Mouse (Mus musculus): ENCODE data around the gene Trim11. TPM values are rescaled to one million over a fixed set of nuclear protein-coding genes. Genes with fewer than 3 reads are reported as not detected.

Trim11 gene
- polyA plus RNA-seq, 1 experiment from 2014 or later = 8.9 TPM

DNA sequence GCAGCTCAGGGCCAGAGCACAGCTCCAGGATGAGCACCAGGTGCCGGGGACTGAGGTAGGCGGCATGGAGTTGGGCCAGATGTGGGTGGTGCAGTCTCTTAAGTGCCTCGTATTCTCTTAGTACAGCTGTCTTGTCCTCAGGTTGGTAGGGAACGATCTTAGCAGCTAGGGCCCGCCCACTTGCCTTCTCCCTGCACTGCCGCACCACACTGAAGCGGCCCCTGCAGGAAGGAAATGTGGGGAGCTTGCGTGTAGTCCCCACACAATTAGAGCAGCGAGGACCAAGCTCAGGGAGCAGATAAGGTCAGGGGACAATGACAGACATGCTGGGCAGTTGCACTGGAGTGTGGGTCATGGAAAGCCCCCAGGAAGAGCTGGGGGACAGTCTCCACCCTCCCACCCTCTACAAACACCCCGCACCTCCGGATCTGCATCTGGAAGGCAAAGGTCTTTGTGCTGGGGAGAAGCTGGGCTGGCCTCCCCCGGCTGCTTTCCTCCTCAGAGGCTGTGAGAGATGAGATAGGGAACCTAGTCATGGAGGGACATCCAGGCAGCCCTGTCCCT lies 18.0 kb downstream of the Trim11 start:
- H3K4me2 ChIP-seq = no peak overlapping the region
- WGBS (ENCODE audit: insufficient replicate concordance) = 13% methylated on average over 12 of the region's 12 CpGs

DNA sequence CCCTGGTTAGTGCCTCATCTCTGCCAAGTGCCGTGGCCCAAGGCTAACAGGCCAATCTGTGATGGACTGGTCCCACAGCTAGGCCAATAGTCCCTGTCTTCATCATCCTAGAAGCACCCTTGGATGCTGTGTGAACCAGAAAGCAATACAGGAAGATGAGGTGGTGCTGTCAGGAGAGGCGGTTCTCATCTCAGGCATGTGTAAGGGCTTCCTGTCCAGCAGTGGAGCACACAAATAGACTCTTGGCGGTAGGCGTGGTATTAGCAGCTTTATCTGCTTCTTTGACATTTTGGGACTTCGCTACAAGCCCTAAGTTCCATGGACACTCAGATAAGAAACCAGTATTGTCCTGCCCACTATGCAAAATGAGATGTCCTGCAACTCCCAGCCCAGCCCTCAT lies 19.6 kb downstream of the Trim11 start:
- no peak overlapping the region for H3K27ac ChIP-seq
- peaks cover 39% of the 10 kb centered on the region for H3K4me1 ChIP-seq (replicated peaks)
- peaks cover 25% of the 10 kb centered on the region for H3K27me3 ChIP-seq
- H3K4me2 ChIP-seq = no peak overlapping the region
- WGBS (ENCODE audit: insufficient replicate concordance) = 55% methylated on average over 5 of the region's 5 CpGs
- no peak overlapping the region for H3K4me3 ChIP-seq (replicated peaks)
- DNase-seq (no peak), ATAC-seq (ENCODE audit: low read depth) (no peak)
- H3K9me3 ChIP-seq (replicated peaks) = no peaks in the 10 kb centered on the region
- H3K36me3 ChIP-seq = no peaks in the 10 kb centered on the region
- H3K9ac ChIP-seq = no peak overlapping the region

More for the DNA sequence above, 18.0 kb downstream of the Trim11 start:
- no peak for DNase-seq
- H3K36me3 ChIP-seq = peaks cover 3% of the 10 kb centered on the region; the same call in 1 of the 2 replicates
- peaks cover 49% of the 10 kb centered on the region for H3K4me1 ChIP-seq (replicated peaks)
- H3K9ac ChIP-seq = no peak overlapping the region
- H3K9me3 ChIP-seq (replicated peaks) = no peaks in the 10 kb centered on the region
- H3K4me3 ChIP-seq (replicated peaks) = no peak overlapping the region
- H3K27ac ChIP-seq = no peak overlapping the region
- ATAC-seq (ENCODE audit: low read depth) = no peak
- H3K27me3 ChIP-seq = peaks cover 25% of the 10 kb centered on the region

- Histone ChIP-seq H3K27me3 (peaks cover 22% of the 10 kb centered on the region), H3K9me3 (replicated peaks) (no peaks in the 10 kb centered on the region), H3K9ac (no peak overlapping the region), H3K36me3 (no peaks in the 10 kb centered on the region), H3K4me1 (replicated peaks) (peaks cover 23% of the 10 kb centered on the region), H3K4me3 (replicated peaks) (no peak overlapping the region), H3K4me2 (no peak overlapping the region), H3K27ac (no peak overlapping the region)
- DNase-seq = no peak
- 27% methylated on average over 11 of the region's 11 CpGs for WGBS (ENCODE audit: insufficient replicate concordance)
- ATAC-seq (ENCODE audit: low read depth) = no peak
These were observed 21.3 kb downstream of the Trim11 start for GRCm38 (mm10) chr11:58999158-58999557.

- no peak overlapping the region for H3K4me2 ChIP-seq
- peaks cover 17% of the 10 kb centered on the region for H3K4me1 ChIP-seq (replicated peaks)
- H3K36me3 ChIP-seq = no peaks in the 10 kb centered on the region
- no peak overlapping the region for H3K9ac ChIP-seq
- peaks cover 15% of the 10 kb centered on the region for H3K27me3 ChIP-seq
- H3K27ac ChIP-seq = no peak overlapping the region
- no peak overlapping the region for H3K4me3 ChIP-seq (replicated peaks)
- 67% methylated on average over 6 of the region's 6 CpGs for WGBS (ENCODE audit: insufficient replicate concordance)
- no peaks in the 10 kb centered on the region for H3K9me3 ChIP-seq (replicated peaks)
- DNase-seq (no peak), ATAC-seq (ENCODE audit: low read depth) (no peak)
These were observed 21.9 kb downstream of the Trim11 start for GRCm38 (mm10) chr11:58999830-59000229.

- Histone ChIP-seq H3K4me2 (no peak overlapping the region), H3K4me3 (replicated peaks) (no peak overlapping the region), H3K27ac (no peak overlapping the region), H3K36me3 (no peaks in the 10 kb centered on the region), H3K9me3 (replicated peaks) (no peaks in the 10 kb centered on the region), H3K9ac (no peak overlapping the region), H3K4me1 (replicated peaks) (peaks cover 10% of the 10 kb centered on the region), H3K27me3 (peaks cover 7% of the 10 kb centered on the region)
- ATAC-seq (ENCODE audit: low read depth) = no peak
- 80% methylated on average over 21 of the region's 21 CpGs for WGBS (ENCODE audit: insufficient replicate concordance)
- no peak for DNase-seq
These were observed 22.7 kb downstream of the Trim11 start for GRCm38 (mm10) chr11:59000635-59001034.

- DNase-seq (no peak), ATAC-seq (ENCODE audit: low read depth) (no peak)
- H3K9me3 ChIP-seq (replicated peaks) = no peaks in the 10 kb centered on the region
- no peak overlapping the region for H3K27ac ChIP-seq
- H3K4me2 ChIP-seq = no peak overlapping the region
- H3K9ac ChIP-seq = no peak overlapping the region
- H3K4me3 ChIP-seq (replicated peaks) = no peak overlapping the region
- H3K27me3 ChIP-seq = no peaks in the 10 kb centered on the region
- H3K4me1 ChIP-seq (replicated peaks) = peaks cover 3% of the 10 kb centered on the region; the same call in 1 of the 2 replicates
- WGBS (ENCODE audit: insufficient replicate concordance) = 62% methylated on average over 7 of the region's 7 CpGs
- H3K36me3 ChIP-seq = no peaks in the 10 kb centered on the region
These were observed 24.6 kb downstream of the Trim11 start for GRCm38 (mm10) chr11:59002327-59003079.

DNA sequence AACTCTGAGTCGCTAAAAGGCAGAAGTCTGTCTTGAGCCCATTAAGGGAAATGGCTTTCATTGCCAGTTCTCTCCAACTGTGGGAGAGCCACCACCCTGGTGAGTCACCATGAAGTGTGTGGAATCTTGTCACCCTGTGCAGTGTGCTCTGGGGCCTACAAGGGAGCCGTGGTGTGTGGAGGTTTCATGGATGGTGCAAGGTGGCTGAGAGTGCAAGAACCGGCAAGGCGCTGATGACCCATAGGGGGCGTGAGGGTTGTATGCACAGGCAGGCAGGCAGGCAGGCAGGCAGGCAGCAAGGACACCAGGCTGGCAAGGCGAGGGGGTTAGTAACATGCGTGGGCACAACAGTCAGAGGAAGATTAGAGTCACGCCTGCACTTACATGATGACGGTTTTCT lies 37.2 kb downstream of the Trim11 start:
- Histone ChIP-seq H3K27ac (no peak overlapping the region), H3K27me3 (0 out of 2 replicates have a peak, but pooled peaks cover 3% of the 10 kb centered on the region), H3K36me3 (no peaks in the 10 kb centered on the region), H3K9me3 (replicated peaks) (no peaks in the 10 kb centered on the region), H3K9ac (no peak overlapping the region), H3K4me1 (replicated peaks) (no peaks in the 10 kb centered on the region), H3K4me3 (replicated peaks) (no peak overlapping the region), H3K4me2 (no peak overlapping the region)
- ATAC-seq (ENCODE audit: low read depth) (no peak), DNase-seq (no peak)
- WGBS (ENCODE audit: insufficient replicate concordance) = 32% methylated on average over 9 of the region's 9 CpGs

DNA sequence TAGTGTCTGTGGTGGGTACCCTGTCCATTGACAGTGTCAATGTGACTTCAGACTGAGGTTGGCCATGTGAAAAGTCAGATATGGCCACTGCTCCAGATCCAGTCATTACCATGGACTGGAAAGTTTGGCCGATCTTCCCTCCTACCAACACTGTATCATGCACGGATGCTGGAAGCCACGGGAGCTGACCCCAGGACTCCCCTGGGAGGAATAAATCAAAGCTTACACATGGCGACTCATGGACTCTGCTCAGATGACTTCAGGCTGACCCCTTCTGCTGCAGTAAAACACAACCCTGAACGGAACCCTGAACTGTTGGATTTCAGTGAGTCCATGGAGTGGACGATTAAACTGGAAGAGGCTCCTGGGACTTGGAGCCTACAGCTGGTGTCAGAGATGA lies 48.5 kb downstream of the Trim11 start:
- Histone ChIP-seq H3K4me3 (replicated peaks) (no peak overlapping the region), H3K27ac (no peak overlapping the region), H3K4me1 (replicated peaks) (no peaks in the 10 kb centered on the region), H3K27me3 (no peaks in the 10 kb centered on the region), H3K9me3 (replicated peaks) (no peaks in the 10 kb centered on the region), H3K4me2 (no peak overlapping the region), H3K9ac (no peak overlapping the region), H3K36me3 (no peaks in the 10 kb centered on the region)
- ATAC-seq (ENCODE audit: low read depth) (no peak), DNase-seq (no peak)
- WGBS (ENCODE audit: insufficient replicate concordance) = 70% methylated on average over 6 of the region's 6 CpGs

DNA sequence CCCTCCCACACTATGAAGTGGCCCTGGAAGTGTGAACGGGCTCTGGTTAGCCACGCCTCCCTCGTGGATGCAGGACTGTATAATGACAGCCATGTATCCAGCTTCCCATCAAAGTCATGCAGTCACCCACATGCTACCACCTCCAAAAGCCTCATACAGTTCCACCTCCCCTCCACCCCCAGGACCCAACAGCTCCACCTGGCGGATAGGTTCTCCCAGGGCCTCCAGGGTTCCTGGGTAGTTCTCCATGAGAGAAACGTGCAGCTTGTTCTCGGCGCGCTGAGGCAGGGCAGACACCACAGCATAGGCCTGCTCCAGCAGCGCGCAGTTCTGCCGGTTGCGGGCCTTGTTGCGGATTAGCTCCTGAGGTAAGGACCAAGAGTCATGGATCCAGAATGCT lies 51.1 kb downstream of the Trim11 start:
- Histone ChIP-seq H3K4me1 (replicated peaks) (no peaks in the 10 kb centered on the region), H3K4me3 (replicated peaks) (no peak overlapping the region), H3K27ac (no peak overlapping the region), H3K27me3 (no peaks in the 10 kb centered on the region), H3K9me3 (replicated peaks) (no peaks in the 10 kb centered on the region), H3K4me2 (no peak overlapping the region), H3K9ac (no peak overlapping the region), H3K36me3 (no peaks in the 10 kb centered on the region)
- ATAC-seq (ENCODE audit: low read depth) (no peak), DNase-seq (no peak)
- 77% methylated on average over 13 of the region's 13 CpGs for WGBS (ENCODE audit: insufficient replicate concordance)

Small RNA genes lying within 50 kb of the gene (microRNA-seq; reads per million reads assigned to microRNA genes)
- not detected for gene Gm44313

Other genes starting within 250 kb of the Trim11 start
- gene Olfr317, start 238.9 kb upstream of the Trim11 start, polyA plus RNA-seq (2015; fragmentation: Nextera tagmentation; extraction: Ambion mirVana) = not detected in 2 replicates
- not detected in 2 replicates for gene Olfr316, start 225.4 kb upstream of the Trim11 start, polyA plus RNA-seq (2015; fragmentation: Nextera tagmentation; extraction: Ambion mirVana)
- not detected in 2 replicates for gene Olfr315, start 204.9 kb upstream of the Trim11 start, polyA plus RNA-seq (2015; fragmentation: Nextera tagmentation; extraction: Ambion mirVana)
- gene Olfr314, start 195.1 kb upstream of the Trim11 start, polyA plus RNA-seq (2015; fragmentation: Nextera tagmentation; extraction: Ambion mirVana) = not detected in 2 replicates
- 0.49 TPM in 1 of 2 replicates, not detected in the other for gene Fam183b, start 176.1 kb upstream of the Trim11 start, polyA plus RNA-seq (2015; fragmentation: Nextera tagmentation; extraction: Ambion mirVana)
- gene Olfr313, start 163.1 kb upstream of the Trim11 start, polyA plus RNA-seq (2015; fragmentation: Nextera tagmentation; extraction: Ambion mirVana) = not detected in 2 replicates
- not detected in 2 replicates for gene Olfr312, start 148.9 kb upstream of the Trim11 start, polyA plus RNA-seq (2015; fragmentation: Nextera tagmentation; extraction: Ambion mirVana)
- not detected in 2 replicates for gene Olfr311, start 138.8 kb upstream of the Trim11 start, polyA plus RNA-seq (2015; fragmentation: Nextera tagmentation; extraction: Ambion mirVana)
- 1.3 and 2.2 TPM in 2 replicates for gene Gm12258, start 130.9 kb upstream of the Trim11 start, polyA plus RNA-seq (2015; fragmentation: Nextera tagmentation; extraction: Ambion mirVana)
- 2.3 and 3.0 TPM in 2 replicates for gene 2810021J22Rik, start 110.9 kb upstream of the Trim11 start, polyA plus RNA-seq (2015; fragmentation: Nextera tagmentation; extraction: Ambion mirVana)
- gene Zfp39, start 73.9 kb upstream of the Trim11 start, polyA plus RNA-seq (2015; fragmentation: Nextera tagmentation; extraction: Ambion mirVana) = 3.7 and 5.4 TPM in 2 replicates
- 11.2 and 12.5 TPM in 2 replicates for gene Btnl10, start 60.2 kb upstream of the Trim11 start, polyA plus RNA-seq (2015; fragmentation: Nextera tagmentation; extraction: Ambion mirVana)
- 125 and 130 TPM in 2 replicates for gene Rnf187, start 39.2 kb upstream of the Trim11 start, polyA plus RNA-seq (2015; fragmentation: Nextera tagmentation; extraction: Ambion mirVana)
- 5.5 and 6.3 TPM in 2 replicates for gene Hist3h2ba, start 29.2 kb upstream of the Trim11 start, polyA plus RNA-seq (2015; fragmentation: Nextera tagmentation; extraction: Ambion mirVana)
- gene Hist3h2a, start 23.4 kb upstream of the Trim11 start, polyA plus RNA-seq (2015; fragmentation: Nextera tagmentation; extraction: Ambion mirVana) = 12.3 and 13.7 TPM in 2 replicates
- 0.06 and 0.18 TPM in 2 replicates for gene Trim17, start 23.4 kb upstream of the Trim11 start, polyA plus RNA-seq (2015; fragmentation: Nextera tagmentation; extraction: Ambion mirVana)
- 0.23 and 0.35 TPM in 2 replicates for gene Obscn, start 158.3 kb downstream of the Trim11 start, polyA plus RNA-seq (2015; fragmentation: Nextera tagmentation; extraction: Ambion mirVana)
- 12.6 and 13.9 TPM in 2 replicates for gene Iba57, start 185.6 kb downstream of the Trim11 start, polyA plus RNA-seq (2015; fragmentation: Nextera tagmentation; extraction: Ambion mirVana)
- 0.05 and 0.07 TPM in 2 replicates for gene Gjc2, start 205.1 kb downstream of the Trim11 start, polyA plus RNA-seq (2015; fragmentation: Nextera tagmentation; extraction: Ambion mirVana)
- 71.2 and 76.4 TPM in 2 replicates for gene Guk1, start 214.1 kb downstream of the Trim11 start, polyA plus RNA-seq (2015; fragmentation: Nextera tagmentation; extraction: Ambion mirVana)
- gene Mrpl55, start 224.4 kb downstream of the Trim11 start, polyA plus RNA-seq (2015; fragmentation: Nextera tagmentation; extraction: Ambion mirVana) = 69.6 and 75.8 TPM in 2 replicates
- 26.2 and 26.8 TPM in 2 replicates for gene 2310033P09Rik, start 230.2 kb downstream of the Trim11 start, polyA plus RNA-seq (2015; fragmentation: Nextera tagmentation; extraction: Ambion mirVana)